Mouse (Mus musculus) brain, embryonic 14.5 days (tissue): ENCODE results near the gene Pcgf1.

Experiments used
- CTCF ChIP-seq: fragments of 200-500 bp; IDR thresholded peaks from 2 replicates; pipeline ENCODE4 v1.5.1; 2012; ENCODE audit warnings: inconsistent platforms, mild to moderate bottlenecking, moderate library complexity, borderline replicate concordance; ENCODE audit not compliant: insufficient read depth, insufficient read length; ENCODE audit errors: extremely low read depth
- POLR2A ChIP-seq: fragments of 200-500 bp; IDR thresholded peaks from 2 replicates; pipeline ENCODE4 v1.6.1; 2012; ENCODE audit warnings: mild to moderate bottlenecking, inconsistent platforms, borderline replicate concordance; ENCODE audit not compliant: poor library complexity, insufficient read depth, insufficient read length, severe bottlenecking; ENCODE audit errors: extremely low read depth

DNA sequence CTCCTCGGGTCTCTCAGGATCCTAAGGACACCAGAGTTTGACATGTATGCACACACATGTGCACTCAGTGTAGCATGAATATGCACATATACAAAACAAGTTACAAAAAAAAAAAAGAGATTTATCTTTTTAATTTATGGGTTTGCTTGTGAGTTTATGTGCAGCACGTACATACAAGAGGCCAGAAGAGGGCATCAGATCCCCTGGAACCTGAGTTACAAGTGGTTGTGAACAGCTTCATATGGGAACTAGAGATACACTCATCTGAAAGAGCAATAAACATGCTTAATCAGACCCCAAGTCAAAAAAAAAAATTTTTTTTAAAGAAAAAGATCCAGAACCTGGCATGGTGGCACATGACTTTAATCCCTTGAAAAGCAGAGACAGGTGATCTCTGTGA, 2.7 kb upstream of the Pcgf1 start:
- TF ChIP-seq CTCF (no peak), POLR2A (no peak)
